Mouse (Mus musculus): ENCODE data around the gene Tbl1x.

GRCm38 (mm10) chrX:77517274-77518085, 6.7 kb downstream of the Tbl1x start:
- no peak for TF ChIP-seq CTCF (IDR thresholded peaks at IDR 0.05; ENCODE audit: low read depth, low read length)
- no peak for TF ChIP-seq EP300 (IDR thresholded peaks at IDR 0.05; ENCODE audit: insufficient read depth, low read depth, low read length)
